Mouse (Mus musculus): ENCODE results near the gene Bbs7. TPM values are rescaled to one million over a fixed set of nuclear protein-coding genes. Genes with fewer than 3 reads are reported as not detected.

Bbs7 gene
- polyA plus RNA-seq, 1 experiment from 2014 or later, result 5.6 TPM

- Histone ChIP-seq H3K9me3 (ENCODE audit: control insufficient read depth, low read length) (no peaks in the 10 kb centered on the region), H3K9ac (ENCODE audit: low read length) (peak overlapping the region; percentile 43), H3K4me3 (ENCODE audit: low read depth, low read length) (peak overlapping the region; percentile 41), H3K4me1 (replicated peaks; ENCODE audit: control insufficient read depth, insufficient read depth) (0 out of 2 replicates have a peak, but pooled peaks cover 2% of the 10 kb centered on the region), H3K36me3 (ENCODE audit: control insufficient read depth, insufficient read depth, low read length) (no peaks in the 10 kb centered on the region), H3K4me2 (replicated peaks; ENCODE audit: low read depth) (peak overlapping the region; percentile 64), H3K27ac (replicated peaks) (no peak overlapping the region), H3K27me3 (ENCODE audit: control insufficient read depth, insufficient read depth, low read length) (no peaks in the 10 kb centered on the region)
- WGBS, result 3% methylated on average over 18 of the region's 18 CpGs
- TF ChIP-seq CTCF (IDR thresholded peaks at IDR 0.05; ENCODE audit: low read depth), result no peak
- no peak for TF ChIP-seq EP300 (optimal IDR thresholded peaks at IDR 0.05)
- peak; percentile 31 for DNase-seq (ENCODE audit: low spot score)
- no peak for ATAC-seq (ENCODE audit: low FRiP score, low TSS enrichment)
Measured at GRCm38 (mm10) chr3:36531979-36532542, 81.2 kb downstream of the Bbs7 start.

- 21% methylated on average over 2 of the region's 2 CpGs for WGBS
- Histone ChIP-seq H3K4me1 (replicated peaks; ENCODE audit: control insufficient read depth, insufficient read depth) (0 out of 2 replicates have a peak, but pooled peaks cover 2% of the 10 kb centered on the region), H3K27ac (replicated peaks) (no peak overlapping the region), H3K36me3 (ENCODE audit: control insufficient read depth, insufficient read depth, low read length) (no peaks in the 10 kb centered on the region), H3K9ac (ENCODE audit: low read length) (no peak overlapping the region), H3K9me3 (ENCODE audit: control insufficient read depth, low read length) (no peaks in the 10 kb centered on the region), H3K4me2 (replicated peaks; ENCODE audit: low read depth) (no peak overlapping the region), H3K27me3 (ENCODE audit: control insufficient read depth, insufficient read depth, low read length) (no peaks in the 10 kb centered on the region), H3K4me3 (ENCODE audit: low read depth, low read length) (no peak overlapping the region)
- ATAC-seq (ENCODE audit: low FRiP score, low TSS enrichment) (no peak), DNase-seq (ENCODE audit: low spot score) (no peak)
- TF ChIP-seq CTCF (IDR thresholded peaks at IDR 0.05; ENCODE audit: low read depth) (no peak), EP300 (optimal IDR thresholded peaks at IDR 0.05) (no peak)
Measured at GRCm38 (mm10) chr3:36531242-36531641, 82.0 kb downstream of the Bbs7 start.

GRCm38 (mm10) chr3:36530781-36531180, 82.5 kb downstream of the Bbs7 start:
- Histone ChIP-seq H3K4me3 (ENCODE audit: low read depth, low read length) (no peak overlapping the region), H3K9ac (ENCODE audit: low read length) (no peak overlapping the region), H3K27me3 (ENCODE audit: control insufficient read depth, insufficient read depth, low read length) (no peaks in the 10 kb centered on the region), H3K9me3 (ENCODE audit: control insufficient read depth, low read length) (no peaks in the 10 kb centered on the region), H3K36me3 (ENCODE audit: control insufficient read depth, insufficient read depth, low read length) (no peaks in the 10 kb centered on the region), H3K27ac (replicated peaks) (no peak overlapping the region), H3K4me2 (replicated peaks; ENCODE audit: low read depth) (no peak overlapping the region), H3K4me1 (replicated peaks; ENCODE audit: control insufficient read depth, insufficient read depth) (0 out of 2 replicates have a peak, but pooled peaks cover 2% of the 10 kb centered on the region)
- 73% methylated on average over 5 of the region's 5 CpGs for WGBS
- DNase-seq (ENCODE audit: low spot score), result no peak
- TF ChIP-seq EP300 (optimal IDR thresholded peaks at IDR 0.05) (no peak), CTCF (IDR thresholded peaks at IDR 0.05; ENCODE audit: low read depth) (no peak)
- no peak for ATAC-seq (ENCODE audit: low FRiP score, low TSS enrichment)

- Histone ChIP-seq H3K27me3 (ENCODE audit: control insufficient read depth, insufficient read depth, low read length) (no peaks in the 10 kb centered on the region), H3K9me3 (ENCODE audit: control insufficient read depth, low read length) (no peaks in the 10 kb centered on the region), H3K4me2 (replicated peaks; ENCODE audit: low read depth) (no peak overlapping the region), H3K27ac (replicated peaks) (no peak overlapping the region), H3K36me3 (ENCODE audit: control insufficient read depth, insufficient read depth, low read length) (no peaks in the 10 kb centered on the region), H3K4me3 (ENCODE audit: low read depth, low read length) (no peak overlapping the region), H3K9ac (ENCODE audit: low read length) (no peak overlapping the region), H3K4me1 (replicated peaks; ENCODE audit: control insufficient read depth, insufficient read depth) (0 out of 2 replicates have a peak, but pooled peaks cover 2% of the 10 kb centered on the region)
- TF ChIP-seq EP300 (optimal IDR thresholded peaks at IDR 0.05), result no peak
- no peak for TF ChIP-seq CTCF (IDR thresholded peaks at IDR 0.05; ENCODE audit: low read depth)
- DNase-seq (ENCODE audit: low spot score) (no peak), ATAC-seq (ENCODE audit: low FRiP score, low TSS enrichment) (no peak)
- 75% methylated on average over 6 of the region's 6 CpGs for WGBS
Measured at GRCm38 (mm10) chr3:36530345-36530744, 82.9 kb downstream of the Bbs7 start.

- H3K27ac ChIP-seq (replicated peaks), result no peak overlapping the region
- H3K9me3 ChIP-seq (ENCODE audit: control insufficient read depth, low read length), result no peaks in the 10 kb centered on the region
- no peak for ATAC-seq (ENCODE audit: low FRiP score, low TSS enrichment)
- no peak overlapping the region for H3K4me2 ChIP-seq (replicated peaks; ENCODE audit: low read depth)
- no peak overlapping the region for H3K9ac ChIP-seq (ENCODE audit: low read length)
- H3K4me3 ChIP-seq (ENCODE audit: low read depth, low read length), result no peak overlapping the region
- no peaks in the 10 kb centered on the region for H3K36me3 ChIP-seq (ENCODE audit: control insufficient read depth, insufficient read depth, low read length)
- 50% methylated on average over 3 of the region's 3 CpGs for WGBS
- H3K4me1 ChIP-seq (replicated peaks; ENCODE audit: control insufficient read depth, insufficient read depth), result no peaks in the 10 kb centered on the region; the same call in 1 of the 2 replicates
- H3K27me3 ChIP-seq (ENCODE audit: control insufficient read depth, insufficient read depth, low read length), result peaks cover 2% of the 10 kb centered on the region; the same call in 1 of the 2 replicates
- no peak for TF ChIP-seq EP300 (optimal IDR thresholded peaks at IDR 0.05)
- no peak for TF ChIP-seq CTCF (IDR thresholded peaks at IDR 0.05; ENCODE audit: low read depth)
- no peak for DNase-seq (ENCODE audit: low spot score)
Measured at GRCm38 (mm10) chr3:36524466-36524865, 88.8 kb downstream of the Bbs7 start.

Other genes with a start within 250 kb of the Bbs7 start
- gene Anxa5, start 137.6 kb downstream of the Bbs7 start, polyA plus RNA-seq (2015; fragmentation: Nextera tagmentation; extraction: Ambion mirVana), result 168 and 186 TPM in 2 replicates
- 3.0 and 4.0 TPM in 2 replicates for gene 1810062G17Rik, start 137.5 kb downstream of the Bbs7 start, polyA plus RNA-seq (2015; fragmentation: Nextera tagmentation; extraction: Ambion mirVana)
- gene Gm11549, start 91.7 kb downstream of the Bbs7 start, polyA plus RNA-seq (2015; fragmentation: Nextera tagmentation; extraction: Ambion mirVana), result 0.33 and 0.34 TPM in 2 replicates
- gene Exosc9, start 60.9 kb downstream of the Bbs7 start, polyA plus RNA-seq (2015; fragmentation: Nextera tagmentation; extraction: Ambion mirVana), result 30.2 and 33.5 TPM in 2 replicates
- 33.0 and 40.4 TPM in 2 replicates for gene Ccna2, start 41.3 kb downstream of the Bbs7 start, polyA plus RNA-seq (2015; fragmentation: Nextera tagmentation; extraction: Ambion mirVana)
- gene Trpc3, start 76.7 kb upstream of the Bbs7 start, polyA plus RNA-seq (2015; fragmentation: Nextera tagmentation; extraction: Ambion mirVana), result 2.0 and 2.1 TPM in 2 replicates
- gene 4932438A13Rik, start 249.6 kb upstream of the Bbs7 start, polyA plus RNA-seq (2015; fragmentation: Nextera tagmentation; extraction: Ambion mirVana), result 16.7 and 17.1 TPM in 2 replicates